Mouse (Mus musculus): Measurements from ENCODE around the gene Gm45808. TPM values are rescaled to one million over a fixed set of nuclear protein-coding genes. Genes with fewer than 3 reads are reported as not detected.

Gm45808 gene
- polyA plus RNA-seq, 1 experiment from 2014 or later = not detected

DNA sequence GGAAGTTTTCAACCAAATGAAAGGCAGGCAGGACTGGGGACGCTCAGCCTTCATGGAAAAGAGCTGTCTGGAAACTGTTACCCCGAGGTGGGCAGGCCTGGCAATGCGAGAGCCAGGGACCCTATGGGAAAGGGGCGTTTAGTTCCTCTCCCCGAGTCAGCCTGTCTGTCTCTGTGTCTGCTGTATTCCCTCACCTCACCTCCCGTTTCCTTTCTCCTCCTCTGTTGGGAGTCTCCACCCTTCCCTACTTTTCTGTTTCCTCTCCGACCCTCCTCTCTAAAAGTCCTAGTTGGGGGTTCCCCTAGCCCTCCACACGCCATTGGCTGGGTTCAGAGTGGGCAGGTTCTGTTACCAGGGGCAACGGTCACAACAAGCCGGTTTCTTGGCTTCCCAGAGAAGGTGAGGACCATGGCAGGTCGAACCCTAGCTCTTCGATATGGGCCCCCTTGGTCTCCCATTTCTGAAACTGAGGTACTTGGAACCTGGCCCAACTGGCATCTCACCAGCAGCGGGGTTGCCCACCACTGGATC is 68.6 kb downstream of the Gm45808 start:
- DNase-seq (ENCODE audit: low spot score) (no peak), ATAC-seq (no peak)
- Histone ChIP-seq H3K4me3 (ENCODE audit: low read depth, low read length) (no peak overlapping the region), H3K9ac (ENCODE audit: low read length) (no peak overlapping the region), H3K27me3 (replicated peaks; ENCODE audit: control insufficient read depth, insufficient read depth, low read length) (peaks cover 59% of the 10 kb centered on the region), H3K27ac (ENCODE audit: low read depth, low read length) (no peak overlapping the region), H3K36me3 (ENCODE audit: control insufficient read depth, insufficient read depth, low read length) (peaks cover 22% of the 10 kb centered on the region), H3K4me1 (ENCODE audit: control insufficient read depth, insufficient read depth, low read length) (no peaks in the 10 kb centered on the region), H3K4me2 (ENCODE audit: low read length) (no peak overlapping the region), H3K9me3 (replicated peaks; ENCODE audit: control insufficient read depth, low read length) (no peaks in the 10 kb centered on the region)
- WGBS = 10% methylated on average over 13 of the region's 13 CpGs

Small RNA genes lying within 50 kb of the gene (microRNA-seq; reads per million reads assigned to microRNA genes)
- not detected for gene Gm22133

Other genes with a start within 250 kb of the Gm45808 start
- gene Cd37, start 247.7 kb downstream of the Gm45808 start, polyA plus RNA-seq (2014; fragmentation: Nextera tagmentation; extraction: Ambion mirVana) = 0.99 and 1.4 TPM in 2 replicates
- gene Slc6a16, start 245.7 kb downstream of the Gm45808 start, polyA plus RNA-seq (2014; fragmentation: Nextera tagmentation; extraction: Ambion mirVana) = 0.09 and 0.26 TPM in 2 replicates
- gene Slc6a21, start 209.3 kb downstream of the Gm45808 start, polyA plus RNA-seq (2014; fragmentation: Nextera tagmentation; extraction: Ambion mirVana) = not detected in 2 replicates
- gene Trpm4, start 153.0 kb downstream of the Gm45808 start, polyA plus RNA-seq (2014; fragmentation: Nextera tagmentation; extraction: Ambion mirVana) = 6.5 and 9.8 TPM in 2 replicates
- gene Hrc, start 151.5 kb downstream of the Gm45808 start, polyA plus RNA-seq (2014; fragmentation: Nextera tagmentation; extraction: Ambion mirVana) = 0.06 TPM in 1 of 2 replicates, not detected in the other
- gene Ppfia3, start 119.8 kb downstream of the Gm45808 start, polyA plus RNA-seq (2014; fragmentation: Nextera tagmentation; extraction: Ambion mirVana) = 10.7 and 17.3 TPM in 2 replicates
- gene Lin7b, start 116.2 kb downstream of the Gm45808 start, polyA plus RNA-seq (2014; fragmentation: Nextera tagmentation; extraction: Ambion mirVana) = 6.2 and 11.0 TPM in 2 replicates
- 95.7 and 99.4 TPM in 2 replicates for gene Snrnp70, start 91.1 kb downstream of the Gm45808 start, polyA plus RNA-seq (2014; fragmentation: Nextera tagmentation; extraction: Ambion mirVana)
- gene Kcna7, start 81.2 kb downstream of the Gm45808 start, polyA plus RNA-seq (2014; fragmentation: Nextera tagmentation; extraction: Ambion mirVana) = not detected in 2 replicates
- 0.22 TPM in 1 of 2 replicates, not detected in the other for gene Ntf5, start 73.1 kb downstream of the Gm45808 start, polyA plus RNA-seq (2014; fragmentation: Nextera tagmentation; extraction: Ambion mirVana)
- gene Lhb, start 66.0 kb downstream of the Gm45808 start, polyA plus RNA-seq (2014; fragmentation: Nextera tagmentation; extraction: Ambion mirVana) = 0.46 TPM in 1 of 2 replicates, not detected in the other
- gene Gys1, start 52.0 kb downstream of the Gm45808 start, polyA plus RNA-seq (2014; fragmentation: Nextera tagmentation; extraction: Ambion mirVana) = 13.4 and 15.5 TPM in 2 replicates
- gene Ruvbl2, start 48.7 kb downstream of the Gm45808 start, polyA plus RNA-seq (2014; fragmentation: Nextera tagmentation; extraction: Ambion mirVana) = 144 and 153 TPM in 2 replicates
- gene Ftl1, start 26.9 kb downstream of the Gm45808 start, polyA plus RNA-seq (2014; fragmentation: Nextera tagmentation; extraction: Ambion mirVana) = 6,238 and 6,800 TPM in 2 replicates
- gene Bax, start 19.9 kb downstream of the Gm45808 start, polyA plus RNA-seq (2014; fragmentation: Nextera tagmentation; extraction: Ambion mirVana) = 163 and 168 TPM in 2 replicates
- 0.15 TPM in 1 of 2 replicates, not detected in the other for gene Tulp2, start 4.9 kb downstream of the Gm45808 start, polyA plus RNA-seq (2014; fragmentation: Nextera tagmentation; extraction: Ambion mirVana)
- 1.4 and 1.6 TPM in 2 replicates for gene Dhdh, start 2.0 kb upstream of the Gm45808 start, polyA plus RNA-seq (2014; fragmentation: Nextera tagmentation; extraction: Ambion mirVana)
- 69.0 and 96.5 TPM in 2 replicates for gene Nucb1, start 23.6 kb upstream of the Gm45808 start, polyA plus RNA-seq (2014; fragmentation: Nextera tagmentation; extraction: Ambion mirVana)
- gene Ppp1r15a, start 39.5 kb upstream of the Gm45808 start, polyA plus RNA-seq (2014; fragmentation: Nextera tagmentation; extraction: Ambion mirVana) = 13.1 and 19.3 TPM in 2 replicates
- 0.76 and 1.2 TPM in 2 replicates for gene Plekha4, start 39.5 kb upstream of the Gm45808 start, polyA plus RNA-seq (2014; fragmentation: Nextera tagmentation; extraction: Ambion mirVana)
- gene Hsd17b14, start 68.1 kb upstream of the Gm45808 start, polyA plus RNA-seq (2014; fragmentation: Nextera tagmentation; extraction: Ambion mirVana) = 0.17 and 0.22 TPM in 2 replicates
- 19.6 and 20.1 TPM in 2 replicates for gene Bcat2, start 83.3 kb upstream of the Gm45808 start, polyA plus RNA-seq (2014; fragmentation: Nextera tagmentation; extraction: Ambion mirVana)
- not detected in 2 replicates for gene Fgf21, start 128.7 kb upstream of the Gm45808 start, polyA plus RNA-seq (2014; fragmentation: Nextera tagmentation; extraction: Ambion mirVana)
- not detected in 2 replicates for gene Fut1, start 130.5 kb upstream of the Gm45808 start, polyA plus RNA-seq (2014; fragmentation: Nextera tagmentation; extraction: Ambion mirVana)
- gene Izumo1, start 135.0 kb upstream of the Gm45808 start, polyA plus RNA-seq (2014; fragmentation: Nextera tagmentation; extraction: Ambion mirVana) = not detected in 2 replicates
- gene Rasip1, start 140.7 kb upstream of the Gm45808 start, polyA plus RNA-seq (2014; fragmentation: Nextera tagmentation; extraction: Ambion mirVana) = 7.3 and 9.7 TPM in 2 replicates
- gene Mamstr, start 153.2 kb upstream of the Gm45808 start, polyA plus RNA-seq (2014; fragmentation: Nextera tagmentation; extraction: Ambion mirVana) = 1.3 and 1.9 TPM in 2 replicates
- 0.11 TPM in 1 of 2 replicates, not detected in the other for gene Fut2, start 179.6 kb upstream of the Gm45808 start, polyA plus RNA-seq (2014; fragmentation: Nextera tagmentation; extraction: Ambion mirVana)
- gene Ntn5, start 197.2 kb upstream of the Gm45808 start, polyA plus RNA-seq (2014; fragmentation: Nextera tagmentation; extraction: Ambion mirVana) = 0.28 and 0.41 TPM in 2 replicates
- 0.06 and 0.38 TPM in 2 replicates for gene Sec1, start 207.6 kb upstream of the Gm45808 start, polyA plus RNA-seq (2014; fragmentation: Nextera tagmentation; extraction: Ambion mirVana)
- gene Car11, start 213.0 kb upstream of the Gm45808 start, polyA plus RNA-seq (2014; fragmentation: Nextera tagmentation; extraction: Ambion mirVana) = 22.5 and 22.8 TPM in 2 replicates
- 3.6 and 3.7 TPM in 2 replicates for gene Dbp, start 218.3 kb upstream of the Gm45808 start, polyA plus RNA-seq (2014; fragmentation: Nextera tagmentation; extraction: Ambion mirVana)
- 727 and 966 TPM in 2 replicates for gene Rpl18, start 228.6 kb upstream of the Gm45808 start, polyA plus RNA-seq (2014; fragmentation: Nextera tagmentation; extraction: Ambion mirVana)
- 16.3 and 19.7 TPM in 2 replicates for gene Sphk2, start 231.2 kb upstream of the Gm45808 start, polyA plus RNA-seq (2014; fragmentation: Nextera tagmentation; extraction: Ambion mirVana)
- gene Fam83e, start 234.4 kb upstream of the Gm45808 start, polyA plus RNA-seq (2014; fragmentation: Nextera tagmentation; extraction: Ambion mirVana) = 0.11 and 0.15 TPM in 2 replicates
- not detected in 2 replicates for gene Spaca4, start 239.0 kb upstream of the Gm45808 start, polyA plus RNA-seq (2014; fragmentation: Nextera tagmentation; extraction: Ambion mirVana)

Data from forebrain, embryonic 14.5 days (tissue).